Mouse (Mus musculus) adipocyte (in vitro differentiated cells): Measurements from ENCODE around the gene Kcnq1.
A peak's percentile ranks its signal among the peaks of the same experiment; 100 is the strongest.

Source experiments
- DNase-seq: peaks from one replicate; pipeline ENCODE4 v3.0.0-alpha.2; 2016; ENCODE audit warnings: low spot score

Gene Kcnq1

GRCm38 (mm10) chr7:143313572-143314319 lies 207.6 kb downstream of the Kcnq1 start:
- DNase-seq, result peak; percentile 81

- DNase-seq, result no peak
Measured at GRCm38 (mm10) chr7:143318512-143318911, 212.3 kb downstream of the Kcnq1 start.

GRCm38 (mm10) chr7:143320367-143320766 lies 214.2 kb downstream of the Kcnq1 start:
- no peak for DNase-seq

GRCm38 (mm10) chr7:143325051-143325450 lies 218.9 kb downstream of the Kcnq1 start:
- no peak for DNase-seq

- no peak for DNase-seq
Measured at GRCm38 (mm10) chr7:143328185-143328915, 222.2 kb downstream of the Kcnq1 start.

GRCm38 (mm10) chr7:143329110-143329810 lies 223.1 kb downstream of the Kcnq1 start:
- DNase-seq, result no peak

- DNase-seq, result no peak
Measured at GRCm38 (mm10) chr7:143333040-143333439, 226.9 kb downstream of the Kcnq1 start.

- DNase-seq, result no peak
Measured at GRCm38 (mm10) chr7:143333604-143334003, 227.4 kb downstream of the Kcnq1 start.

- DNase-seq, result no peak
Measured at GRCm38 (mm10) chr7:143338690-143339089, 232.5 kb downstream of the Kcnq1 start.

GRCm38 (mm10) chr7:143340601-143341281 lies 234.6 kb downstream of the Kcnq1 start:
- no peak for DNase-seq

GRCm38 (mm10) chr7:143341301-143341980 lies 235.3 kb downstream of the Kcnq1 start:
- peak; percentile 44 for DNase-seq

GRCm38 (mm10) chr7:143343781-143344306 lies 237.7 kb downstream of the Kcnq1 start:
- no peak for DNase-seq

- no peak for DNase-seq
Measured at GRCm38 (mm10) chr7:143349287-143349686, 243.1 kb downstream of the Kcnq1 start.

GRCm38 (mm10) chr7:143349848-143350247 lies 243.7 kb downstream of the Kcnq1 start:
- DNase-seq, result no peak

GRCm38 (mm10) chr7:143355831-143356230 lies 249.7 kb downstream of the Kcnq1 start:
- DNase-seq, result no peak

GRCm38 (mm10) chr7:143357109-143357508 lies 250.9 kb downstream of the Kcnq1 start:
- DNase-seq, result no peak

GRCm38 (mm10) chr7:143357831-143358230 lies 251.7 kb downstream of the Kcnq1 start:
- no peak for DNase-seq

- DNase-seq, result no peak
Measured at GRCm38 (mm10) chr7:143359762-143360161, 253.6 kb downstream of the Kcnq1 start.

GRCm38 (mm10) chr7:143360776-143361175 lies 254.6 kb downstream of the Kcnq1 start:
- DNase-seq, result peak; percentile 30

GRCm38 (mm10) chr7:143364092-143364832 lies 258.1 kb downstream of the Kcnq1 start:
- DNase-seq, result no peak
